Mouse (Mus musculus) frontal cortex, postnatal 14 days (tissue): ENCODE data around the gene Slc16a4.
"Not testable (repeated sequence)": the region's sequence is repeated elsewhere in the genome, so short reads cannot be mapped to it uniquely, and the experiment has no call there.

Experiments
- DNase-seq, 2 experiments: peaks; one replicate each; pipeline ENCODE4 v3.0.0; 2022; ENCODE audit warnings: low spot score in 2 of 2

Slc16a4 gene

GRCm38 (mm10) chr3:107295672-107296360 lies 4.8 kb downstream of the Slc16a4 start:
- no peak for DNase-seq

GRCm38 (mm10) chr3:107296917-107297316 lies 5.9 kb downstream of the Slc16a4 start:
- not testable (repeated sequence) for DNase-seq

GRCm38 (mm10) chr3:107317338-107317737 lies 26.3 kb downstream of the Slc16a4 start:
- DNase-seq = no peak

GRCm38 (mm10) chr3:107321141-107321540 lies 30.1 kb downstream of the Slc16a4 start:
- no peak for DNase-seq

- no peak for DNase-seq
These were observed 30.7 kb downstream of the Slc16a4 start for GRCm38 (mm10) chr3:107321776-107322175.

GRCm38 (mm10) chr3:107326442-107326841 lies 35.4 kb downstream of the Slc16a4 start:
- DNase-seq = no peak

GRCm38 (mm10) chr3:107330503-107331424 lies 39.7 kb downstream of the Slc16a4 start:
- no peak for DNase-seq

- peak in 1 of 2 experiments; percentile 27 for DNase-seq
These were observed 40.7 kb downstream of the Slc16a4 start for GRCm38 (mm10) chr3:107331746-107332126.

GRCm38 (mm10) chr3:107332127-107332959 lies 41.3 kb downstream of the Slc16a4 start:
- DNase-seq = peak in 1 of 2 experiments; percentile 53

- DNase-seq = peak; percentile 95 to 99
These were observed 41.9 kb downstream of the Slc16a4 start for GRCm38 (mm10) chr3:107332960-107333380.

- peak; percentile 96 to 98 for DNase-seq
These were observed 42.6 kb downstream of the Slc16a4 start, which contains the start of gene Rbm15 for GRCm38 (mm10) chr3:107333381-107334201. TSS of gene Rbm15 (minus strand) at chr3:107333673.

GRCm38 (mm10) chr3:107334202-107334934 lies 43.3 kb downstream of the Slc16a4 start:
- no peak for DNase-seq

GRCm38 (mm10) chr3:107343971-107344370 lies 52.9 kb downstream of the Slc16a4 start:
- DNase-seq = no peak

GRCm38 (mm10) chr3:107345033-107345725 lies 54.1 kb downstream of the Slc16a4 start:
- DNase-seq = no peak

- no peak for DNase-seq
These were observed 58.0 kb downstream of the Slc16a4 start for GRCm38 (mm10) chr3:107349006-107349405.

GRCm38 (mm10) chr3:107351706-107352105 lies 60.7 kb downstream of the Slc16a4 start:
- DNase-seq = no peak

GRCm38 (mm10) chr3:107355618-107356260 lies 64.7 kb downstream of the Slc16a4 start:
- DNase-seq = no peak

GRCm38 (mm10) chr3:107356964-107357441 lies 66.0 kb downstream of the Slc16a4 start:
- DNase-seq = peak; percentile 73 to 80

GRCm38 (mm10) chr3:107357700-107358234 lies 66.7 kb downstream of the Slc16a4 start:
- no peak for DNase-seq
